Mouse (Mus musculus) gonadal fat pad, adult 2 months (tissue): ENCODE results near the gene Gm20388. TPM values are rescaled to one million over a fixed set of nuclear protein-coding genes. Genes with fewer than 3 reads are reported as not detected.

Experiments
- DNase-seq: peaks from one replicate; pipeline ENCODE4 v3.0.0-alpha.2; 2012; ENCODE audit warnings: low read depth
- polyA plus RNA-seq: library from polyadenylated mRNA; depleted of rRNA; stranded (reverse); fragments of >200 nt; gene quantifications from 2 replicates; pipeline ENCODE4 v1.2.3, GENCODE M21; 2012

The Gm20388 gene
- polyA plus RNA-seq, 1 experiment, result 119 TPM

- no peak for DNase-seq
Measured at GRCm38 (mm10) chr8:121001951-121002350, 1091.3 kb downstream of the Gm20388 start.

- DNase-seq, result no peak
Measured at GRCm38 (mm10) chr8:121002871-121003539, 1092.4 kb downstream of the Gm20388 start.

GRCm38 (mm10) chr8:121003639-121004038, 1093.0 kb downstream of the Gm20388 start:
- no peak for DNase-seq

GRCm38 (mm10) chr8:121013318-121013717, 1102.7 kb downstream of the Gm20388 start:
- no peak for DNase-seq

GRCm38 (mm10) chr8:121016621-121017020, 1106.0 kb downstream of the Gm20388 start:
- no peak for DNase-seq

- DNase-seq, result no peak
Measured at GRCm38 (mm10) chr8:121018236-121018635, 1107.6 kb downstream of the Gm20388 start.

GRCm38 (mm10) chr8:121021488-121021887, 1110.8 kb downstream of the Gm20388 start:
- DNase-seq, result no peak

- no peak for DNase-seq
Measured at GRCm38 (mm10) chr8:121023003-121023402, 1112.4 kb downstream of the Gm20388 start.

GRCm38 (mm10) chr8:121023736-121024135, 1113.1 kb downstream of the Gm20388 start:
- no peak for DNase-seq

GRCm38 (mm10) chr8:121025486-121025885, 1114.8 kb downstream of the Gm20388 start:
- DNase-seq, result no peak

GRCm38 (mm10) chr8:121027787-121028186, 1117.1 kb downstream of the Gm20388 start:
- DNase-seq, result no peak

- DNase-seq, result no peak
Measured at GRCm38 (mm10) chr8:121029076-121029475, 1118.4 kb downstream of the Gm20388 start.

GRCm38 (mm10) chr8:121030496-121031040, 1119.9 kb downstream of the Gm20388 start:
- no peak for DNase-seq

GRCm38 (mm10) chr8:121033299-121034013, 1122.8 kb downstream of the Gm20388 start:
- DNase-seq, result no peak

GRCm38 (mm10) chr8:121035611-121036010, 1125.0 kb downstream of the Gm20388 start:
- DNase-seq, result no peak

- DNase-seq, result no peak
Measured at GRCm38 (mm10) chr8:121043719-121044440, 1133.2 kb downstream of the Gm20388 start.

- DNase-seq, result no peak
Measured at GRCm38 (mm10) chr8:121047441-121047840, 1136.8 kb downstream of the Gm20388 start.

- DNase-seq, result no peak
Measured at GRCm38 (mm10) chr8:121058081-121058480, 1147.4 kb downstream of the Gm20388 start.

GRCm38 (mm10) chr8:121059098-121059497, 1148.5 kb downstream of the Gm20388 start:
- no peak for DNase-seq

- DNase-seq, result no peak
Measured at GRCm38 (mm10) chr8:121062521-121062920, 1151.9 kb downstream of the Gm20388 start.

GRCm38 (mm10) chr8:121063649-121064048, 1153.0 kb downstream of the Gm20388 start:
- DNase-seq, result no peak

- DNase-seq, result no peak
Measured at GRCm38 (mm10) chr8:121071454-121071853, 1160.8 kb downstream of the Gm20388 start.
